Mouse (Mus musculus): ENCODE measurements around the gene Zfp972.
"Not testable (repeated sequence)": the region's sequence is repeated elsewhere in the genome, so short reads cannot be mapped to it uniquely, and the experiment has no call there.

The Zfp972 gene

DNA sequence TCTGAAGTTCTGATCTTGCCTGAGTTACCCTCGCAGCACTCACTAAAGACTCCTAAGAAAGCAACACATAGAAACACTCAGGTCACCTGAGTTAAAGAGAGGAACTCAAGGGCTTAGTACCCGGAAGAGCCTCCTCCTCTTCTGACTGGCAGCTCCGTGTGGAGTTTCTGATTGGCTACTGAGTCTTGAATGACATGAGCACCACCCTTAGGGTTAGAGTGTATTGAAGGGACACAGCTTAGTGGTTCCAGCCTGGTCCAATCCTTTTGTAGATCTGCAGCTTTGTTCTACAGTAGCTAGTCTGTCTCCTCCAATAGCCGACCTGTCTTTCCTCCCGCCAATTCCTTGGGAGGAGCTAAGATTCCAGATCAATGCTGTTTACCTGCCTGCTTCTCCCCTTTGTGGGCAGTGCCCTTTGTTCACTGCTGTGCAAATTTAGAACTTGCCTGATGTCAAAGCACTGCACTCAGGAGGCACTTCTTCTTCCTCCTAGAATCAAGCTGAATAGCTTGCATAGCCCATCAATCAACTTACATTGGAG lies at the start of gene Zfp972:
Gene Zfp972 (minus strand): TSS at position 51 of the 541 bp plus-strand sequence.
- DNase-seq (ENCODE audit: low spot score in 2 of 2) = not testable (repeated sequence)

DNA sequence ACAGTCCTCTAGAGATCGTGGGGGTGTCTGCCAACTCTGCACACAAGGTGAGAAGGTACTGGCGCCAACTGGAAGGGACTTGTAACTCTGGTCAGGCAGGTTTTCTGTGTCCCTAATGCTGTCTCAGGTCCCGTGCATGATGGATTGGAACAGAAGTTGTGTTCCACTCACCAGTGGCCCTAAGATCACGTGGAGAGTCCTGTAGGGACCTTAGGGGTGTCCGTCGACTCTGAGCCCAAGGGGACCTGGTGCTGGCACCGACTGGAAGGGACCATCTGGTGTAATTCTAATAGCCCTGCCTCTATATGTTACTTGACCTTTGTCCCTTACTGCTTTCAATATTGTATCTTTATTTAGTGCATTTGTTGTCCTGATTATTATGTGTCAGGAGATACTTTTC lies 49.4 kb upstream of the Zfp972 start:
- DNase-seq (ENCODE audit: low spot score in 2 of 2) = not testable (repeated sequence)

DNA sequence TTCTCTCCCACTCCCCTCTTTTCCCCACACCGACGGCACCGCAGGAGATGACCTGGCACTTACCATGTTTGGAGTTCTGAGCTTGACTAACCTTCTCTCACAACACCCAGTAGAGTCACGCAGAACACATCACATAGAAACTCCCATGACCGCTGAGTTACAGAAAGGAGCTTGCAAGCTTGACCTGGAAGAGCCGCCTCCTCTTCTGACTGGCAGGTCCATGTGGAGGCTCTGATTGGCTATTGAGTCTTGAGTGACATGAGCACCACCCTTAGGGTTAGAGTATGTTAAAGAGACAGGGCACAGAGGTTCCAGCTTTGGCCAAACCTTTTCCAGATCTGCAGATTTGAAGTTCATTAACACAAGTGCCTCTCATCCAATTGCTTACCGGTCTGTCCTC lies 31.7 kb upstream of the Zfp972 start, which contains the start of gene Gm14326:
Gene Gm14326 (minus strand): TSS at position 153 of the 400 bp plus-strand sequence.
- DNase-seq (ENCODE audit: low spot score in 2 of 2) = peak; percentile 83 to 94

DNA sequence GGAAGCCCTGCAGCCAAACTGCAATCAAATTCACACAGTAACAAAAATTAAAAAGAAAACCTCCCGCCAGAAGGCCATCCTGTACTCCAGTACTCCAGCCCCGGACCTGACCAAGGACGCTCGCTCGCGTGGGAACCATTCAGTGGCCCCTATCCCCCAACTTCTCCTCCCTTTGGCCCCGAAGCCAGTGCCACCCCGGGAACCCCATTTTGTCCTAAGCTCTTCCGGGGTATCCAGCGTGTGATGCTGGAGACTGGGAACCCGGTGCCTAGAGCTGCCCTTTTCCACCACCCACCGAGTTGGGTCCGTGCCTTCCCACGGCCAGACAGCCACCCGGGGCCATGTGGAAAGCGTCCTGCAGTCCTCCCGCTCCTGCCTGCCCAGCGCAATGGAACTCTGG lies 31.3 kb upstream of the Zfp972 start:
- peak; percentile 18 to 30 for DNase-seq (ENCODE audit: low spot score in 2 of 2)

DNA sequence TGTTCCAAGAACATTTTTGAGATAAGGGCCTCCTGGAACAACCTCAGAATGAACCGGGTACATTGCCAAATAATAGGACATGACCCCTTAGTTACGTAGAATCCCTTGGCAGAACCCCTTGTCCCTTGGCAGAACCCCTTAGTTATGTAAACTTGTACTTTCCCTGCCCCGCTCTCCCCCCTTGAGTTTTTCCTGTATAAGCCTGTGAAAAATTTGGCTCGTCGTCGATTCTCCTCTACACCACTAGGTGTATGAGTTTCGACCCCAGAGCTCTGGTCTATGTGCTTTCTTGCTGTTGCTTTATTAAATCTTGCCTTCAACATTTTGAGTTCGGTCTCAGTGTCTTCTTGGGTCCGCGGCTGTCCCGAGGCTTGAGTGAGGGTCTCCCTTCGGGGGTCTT lies 22.1 kb downstream of the Zfp972 start:
- DNase-seq (ENCODE audit: low spot score in 2 of 2) = not testable (repeated sequence)

DNA sequence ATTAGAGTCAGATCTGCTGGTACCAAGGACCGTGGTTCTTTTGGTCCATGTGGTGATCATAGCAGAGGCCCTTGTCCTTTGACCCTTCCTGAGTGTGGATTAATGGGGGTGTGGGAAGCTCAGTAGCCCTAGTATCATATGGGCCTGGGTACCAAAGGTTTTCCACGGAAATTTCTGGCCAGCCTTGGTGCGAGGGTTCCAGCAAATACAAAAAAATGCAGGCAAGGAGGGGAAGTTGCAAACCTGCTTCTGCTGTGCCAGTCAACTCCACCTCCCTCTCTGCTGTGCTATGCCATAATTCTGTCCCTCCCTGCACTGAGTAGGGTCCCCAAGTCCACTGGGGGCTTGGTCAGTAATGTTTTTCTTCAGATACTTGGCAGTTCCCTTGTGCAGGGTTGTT lies 27.2 kb downstream of the Zfp972 start:
- DNase-seq (ENCODE audit: low spot score in 2 of 2) = peak in 1 of 2 experiments; percentile 1

DNA sequence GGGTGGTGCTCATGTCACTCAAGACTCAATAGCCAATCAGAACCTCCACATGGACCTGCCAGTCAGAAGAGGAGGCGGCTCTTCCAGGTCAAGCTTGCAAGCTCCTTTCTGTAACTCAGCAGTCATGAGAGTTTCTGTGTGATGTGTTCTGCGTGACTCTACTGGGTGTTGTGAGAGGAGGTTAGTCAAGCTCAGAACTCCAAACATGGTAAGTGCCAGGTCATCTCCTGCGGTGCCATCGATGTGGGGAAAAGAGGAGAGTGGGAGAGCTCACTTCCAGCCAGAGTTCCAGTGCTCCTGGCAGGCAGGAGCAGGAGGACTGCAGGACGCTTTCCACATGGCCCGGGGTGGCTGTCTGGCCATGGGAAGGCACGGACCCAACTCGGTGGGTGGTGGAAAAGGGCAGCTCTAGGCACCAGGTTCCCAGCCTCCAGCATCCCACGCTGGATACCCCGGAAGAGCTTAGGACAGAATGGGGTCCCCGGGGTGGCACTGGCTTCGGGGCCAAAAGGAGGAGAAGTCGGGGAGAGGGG lies 28.3 kb downstream of the Zfp972 start, which contains the start of gene Gm14327:
Gene Gm14327 (plus strand): TSS at position 51 of the 533 bp plus-strand sequence.
- not testable (repeated sequence) for DNase-seq (ENCODE audit: low spot score in 2 of 2)

DNA sequence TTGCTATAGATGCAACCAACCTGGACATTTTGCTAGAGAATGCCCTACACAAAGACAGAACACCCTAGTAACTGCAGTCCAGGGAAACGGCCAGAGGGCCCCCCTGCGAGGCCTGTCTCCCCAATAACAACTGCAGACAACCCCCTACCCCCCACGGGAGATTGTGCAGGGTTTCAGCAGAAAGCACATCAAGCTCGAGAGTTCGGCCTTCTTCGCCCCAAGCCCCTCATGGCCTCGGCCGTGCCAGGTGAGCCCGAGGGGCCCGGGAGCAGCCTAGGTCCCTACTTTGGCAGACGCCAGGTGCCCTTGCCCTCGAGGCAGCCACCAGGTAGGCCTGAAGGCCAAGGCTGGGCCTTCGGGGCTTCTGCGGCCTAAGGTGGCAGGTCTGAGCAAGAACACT lies 37.7 kb downstream of the Zfp972 start:
- not testable (repeated sequence) for DNase-seq (ENCODE audit: low spot score in 2 of 2)

DNA sequence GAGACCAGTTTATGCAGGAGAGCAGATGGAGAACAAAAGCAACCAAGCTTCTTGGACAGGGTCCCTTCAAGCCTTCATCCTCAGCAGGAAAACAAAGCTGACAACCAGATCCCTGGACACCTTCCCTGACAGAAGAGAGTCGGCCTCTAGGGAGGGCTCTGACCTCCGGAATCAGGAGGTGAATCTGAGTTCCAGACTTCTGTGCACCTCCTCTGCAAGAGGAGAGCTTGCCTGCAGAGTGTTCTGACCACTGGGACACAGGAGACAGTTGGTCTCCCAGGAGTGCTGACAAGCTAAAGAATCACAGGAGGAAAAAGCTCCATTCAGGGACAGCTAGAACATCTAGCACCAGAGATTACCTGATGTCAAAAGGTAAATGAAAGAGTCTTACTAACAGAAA lies 63.2 kb downstream of the Zfp972 start:
- not testable (repeated sequence) for DNase-seq (ENCODE audit: low spot score in 2 of 2)
